Mouse (Mus musculus): ENCODE measurements at regions not wholly inside any gene's neighbourhood (a gene's known extent, or its start where the extent isn't known, plus 50 kb on each side); places are given as distances from the start of the nearest gene placed in this dataset.

GRCm38 (mm10) chr3:9117913-9118312 is 492.0 kb downstream of the Zfp704 start:
- WGBS = 84% methylated on average over 3 of the region's 3 CpGs
- H3K4me1 ChIP-seq (ENCODE audit: control insufficient read depth, insufficient read depth, low read length) = no peaks in the 10 kb centered on the region

DNA sequence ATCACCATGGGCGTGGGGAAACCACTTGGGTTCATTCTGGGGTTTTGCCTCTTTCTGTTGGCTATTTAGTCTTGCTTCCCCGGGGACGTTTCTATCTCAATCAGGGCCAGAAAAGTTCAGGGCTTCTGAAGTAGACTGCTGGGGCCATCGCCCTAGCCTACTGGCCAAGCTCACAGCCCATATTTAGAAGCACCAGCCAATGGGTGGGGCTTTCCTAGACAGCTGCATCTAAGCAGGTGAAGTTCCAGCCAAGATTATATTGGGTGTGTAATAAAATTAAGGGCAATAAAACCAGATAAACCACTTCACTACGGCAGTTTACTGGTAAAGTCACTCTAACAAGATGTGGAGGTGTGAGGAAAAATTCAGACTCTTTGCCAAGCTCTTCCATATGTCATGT is 496.5 kb downstream of the Zfp704 start:
- ATAC-seq (ENCODE audit: insufficient read depth, low FRiP score, low TSS enrichment) (no peak), DNase-seq (ENCODE audit: low spot score) (no peak)
- 78% methylated on average over 5 of the region's 5 CpGs for WGBS
- Histone ChIP-seq H3K36me3 (ENCODE audit: control insufficient read depth, insufficient read depth, low read length) (no peaks in the 10 kb centered on the region), H3K9ac (ENCODE audit: low read length) (no peak overlapping the region), H3K27ac (ENCODE audit: low read depth, low read length) (no peak overlapping the region), H3K9me3 (ENCODE audit: control insufficient read depth, low read length) (no peaks in the 10 kb centered on the region), H3K27me3 (ENCODE audit: control insufficient read depth, insufficient read depth, low read length) (no peaks in the 10 kb centered on the region), H3K4me1 (ENCODE audit: control insufficient read depth, insufficient read depth, low read length) (no peaks in the 10 kb centered on the region), H3K4me3 (ENCODE audit: low read depth, low read length) (no peak overlapping the region), H3K4me2 (ENCODE audit: low read depth) (no peak overlapping the region)

More at GRCm38 (mm10) chr3:9117913-9118312, 492.0 kb downstream of the Zfp704 start:
- DNase-seq (ENCODE audit: low spot score) = no peak
- Histone ChIP-seq H3K4me2 (ENCODE audit: low read depth) (no peak overlapping the region), H3K9me3 (ENCODE audit: control insufficient read depth, low read length) (no peaks in the 10 kb centered on the region), H3K9ac (ENCODE audit: low read length) (no peak overlapping the region), H3K36me3 (ENCODE audit: control insufficient read depth, insufficient read depth, low read length) (no peaks in the 10 kb centered on the region), H3K27me3 (ENCODE audit: control insufficient read depth, insufficient read depth, low read length) (no peaks in the 10 kb centered on the region), H3K4me3 (ENCODE audit: low read depth, low read length) (no peak overlapping the region), H3K27ac (ENCODE audit: low read depth, low read length) (no peak overlapping the region)
- ATAC-seq (ENCODE audit: insufficient read depth, low FRiP score, low TSS enrichment) = no peak

- 30% methylated on average over 11 of the region's 11 CpGs for WGBS
- H3K9ac ChIP-seq (ENCODE audit: low read length) = no peak overlapping the region
- ATAC-seq (ENCODE audit: insufficient read depth, low FRiP score, low TSS enrichment) (no peak), DNase-seq (ENCODE audit: low spot score) (peak; percentile 17)
- no peak overlapping the region for H3K27ac ChIP-seq (ENCODE audit: low read depth, low read length)
- H3K36me3 ChIP-seq (ENCODE audit: control insufficient read depth, insufficient read depth, low read length) = no peaks in the 10 kb centered on the region
- H3K4me2 ChIP-seq (ENCODE audit: low read depth) = no peak overlapping the region
- no peaks in the 10 kb centered on the region for H3K27me3 ChIP-seq (ENCODE audit: control insufficient read depth, insufficient read depth, low read length)
- no peaks in the 10 kb centered on the region for H3K4me1 ChIP-seq (ENCODE audit: control insufficient read depth, insufficient read depth, low read length)
- no peaks in the 10 kb centered on the region for H3K9me3 ChIP-seq (ENCODE audit: control insufficient read depth, low read length)
- no peak overlapping the region for H3K4me3 ChIP-seq (ENCODE audit: low read depth, low read length)
These were observed 499.1 kb downstream of the Zfp704 start for GRCm38 (mm10) chr3:9110741-9111140.

GRCm38 (mm10) chr3:9109991-9110390 is 499.9 kb downstream of the Zfp704 start:
- H3K4me3 ChIP-seq (ENCODE audit: low read depth, low read length) = no peak overlapping the region
- DNase-seq (ENCODE audit: low spot score) (no peak), ATAC-seq (ENCODE audit: insufficient read depth, low FRiP score, low TSS enrichment) (no peak)
- 47% methylated on average over 8 of the region's 8 CpGs for WGBS
- no peak overlapping the region for H3K27ac ChIP-seq (ENCODE audit: low read depth, low read length)
- no peaks in the 10 kb centered on the region for H3K4me1 ChIP-seq (ENCODE audit: control insufficient read depth, insufficient read depth, low read length)
- H3K4me2 ChIP-seq (ENCODE audit: low read depth) = no peak overlapping the region
- no peaks in the 10 kb centered on the region for H3K9me3 ChIP-seq (ENCODE audit: control insufficient read depth, low read length)
- H3K9ac ChIP-seq (ENCODE audit: low read length) = no peak overlapping the region
- H3K27me3 ChIP-seq (ENCODE audit: control insufficient read depth, insufficient read depth, low read length) = no peaks in the 10 kb centered on the region
- H3K36me3 ChIP-seq (ENCODE audit: control insufficient read depth, insufficient read depth, low read length) = no peaks in the 10 kb centered on the region

DNA sequence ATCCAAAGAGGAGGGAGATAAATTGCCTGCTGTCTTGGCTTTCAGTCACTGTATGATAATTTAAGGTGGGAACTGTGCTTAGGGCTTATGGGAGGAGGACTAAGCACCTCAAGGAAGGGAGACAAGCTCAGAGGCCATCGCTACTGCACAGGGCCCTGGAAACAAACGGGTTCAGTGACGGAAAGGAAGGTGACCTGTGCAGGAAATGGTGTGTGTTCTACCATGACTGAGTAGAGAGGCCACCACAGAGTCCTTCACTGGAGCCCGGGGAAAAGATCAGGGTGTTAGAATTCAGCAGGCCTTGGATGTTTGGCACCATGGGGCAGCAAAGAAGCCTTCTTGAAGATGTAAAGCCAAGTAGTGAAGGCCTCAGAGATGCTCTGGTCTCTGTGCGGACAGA is 500.4 kb downstream of the Zfp704 start:
- Histone ChIP-seq H3K4me3 (ENCODE audit: low read depth, low read length) (no peak overlapping the region), H3K27ac (ENCODE audit: low read depth, low read length) (no peak overlapping the region), H3K4me1 (ENCODE audit: control insufficient read depth, insufficient read depth, low read length) (no peaks in the 10 kb centered on the region), H3K36me3 (ENCODE audit: control insufficient read depth, insufficient read depth, low read length) (no peaks in the 10 kb centered on the region), H3K9ac (ENCODE audit: low read length) (no peak overlapping the region), H3K27me3 (ENCODE audit: control insufficient read depth, insufficient read depth, low read length) (no peaks in the 10 kb centered on the region), H3K4me2 (ENCODE audit: low read depth) (no peak overlapping the region), H3K9me3 (ENCODE audit: control insufficient read depth, low read length) (no peaks in the 10 kb centered on the region)
- ATAC-seq (ENCODE audit: insufficient read depth, low FRiP score, low TSS enrichment) = no peak
- DNase-seq (ENCODE audit: low spot score) = no peak
- 84% methylated on average over 5 of the region's 5 CpGs for WGBS

- no peaks in the 10 kb centered on the region for H3K27me3 ChIP-seq (ENCODE audit: control insufficient read depth, insufficient read depth, low read length)
- DNase-seq (ENCODE audit: low spot score) = no peak
- no peak for ATAC-seq (ENCODE audit: insufficient read depth, low FRiP score, low TSS enrichment)
- H3K27ac ChIP-seq (ENCODE audit: low read depth, low read length) = no peak overlapping the region
- H3K4me3 ChIP-seq (ENCODE audit: low read depth, low read length) = no peak overlapping the region
- no peaks in the 10 kb centered on the region for H3K9me3 ChIP-seq (ENCODE audit: control insufficient read depth, low read length)
- H3K4me2 ChIP-seq (ENCODE audit: low read depth) = no peak overlapping the region
- H3K4me1 ChIP-seq (ENCODE audit: control insufficient read depth, insufficient read depth, low read length) = no peaks in the 10 kb centered on the region
- no peak overlapping the region for H3K9ac ChIP-seq (ENCODE audit: low read length)
- 76% methylated on average over 15 of the region's 15 CpGs for WGBS
- no peaks in the 10 kb centered on the region for H3K36me3 ChIP-seq (ENCODE audit: control insufficient read depth, insufficient read depth, low read length)
These were observed 502.0 kb downstream of the Zfp704 start for GRCm38 (mm10) chr3:9107766-9108410.

GRCm38 (mm10) chr3:9105191-9105926 is 504.5 kb downstream of the Zfp704 start:
- Histone ChIP-seq H3K4me3 (ENCODE audit: low read depth, low read length) (no peak overlapping the region), H3K4me1 (ENCODE audit: control insufficient read depth, insufficient read depth, low read length) (no peaks in the 10 kb centered on the region), H3K27me3 (ENCODE audit: control insufficient read depth, insufficient read depth, low read length) (no peaks in the 10 kb centered on the region), H3K27ac (ENCODE audit: low read depth, low read length) (no peak overlapping the region), H3K36me3 (ENCODE audit: control insufficient read depth, insufficient read depth, low read length) (no peaks in the 10 kb centered on the region), H3K9ac (ENCODE audit: low read length) (no peak overlapping the region), H3K4me2 (ENCODE audit: low read depth) (no peak overlapping the region), H3K9me3 (ENCODE audit: control insufficient read depth, low read length) (no peaks in the 10 kb centered on the region)
- DNase-seq (ENCODE audit: low spot score) (no peak), ATAC-seq (ENCODE audit: insufficient read depth, low FRiP score, low TSS enrichment) (no peak)
- 75% methylated on average over 8 of the region's 8 CpGs for WGBS

- no peaks in the 10 kb centered on the region for H3K27me3 ChIP-seq (ENCODE audit: control insufficient read depth, insufficient read depth, low read length)
- no peak for ATAC-seq (ENCODE audit: insufficient read depth, low FRiP score, low TSS enrichment)
- no peak overlapping the region for H3K4me3 ChIP-seq (ENCODE audit: low read depth, low read length)
- H3K9me3 ChIP-seq (ENCODE audit: control insufficient read depth, low read length) = no peaks in the 10 kb centered on the region
- no peak overlapping the region for H3K4me2 ChIP-seq (ENCODE audit: low read depth)
- no peak overlapping the region for H3K9ac ChIP-seq (ENCODE audit: low read length)
- H3K4me1 ChIP-seq (ENCODE audit: control insufficient read depth, insufficient read depth, low read length) = no peaks in the 10 kb centered on the region
- DNase-seq (ENCODE audit: low spot score) = no peak
- no peak overlapping the region for H3K27ac ChIP-seq (ENCODE audit: low read depth, low read length)
- WGBS = 82% methylated on average over 6 of the region's 6 CpGs
- H3K36me3 ChIP-seq (ENCODE audit: control insufficient read depth, insufficient read depth, low read length) = no peaks in the 10 kb centered on the region
These were observed 506.4 kb downstream of the Zfp704 start for GRCm38 (mm10) chr3:9103456-9103855.

DNA sequence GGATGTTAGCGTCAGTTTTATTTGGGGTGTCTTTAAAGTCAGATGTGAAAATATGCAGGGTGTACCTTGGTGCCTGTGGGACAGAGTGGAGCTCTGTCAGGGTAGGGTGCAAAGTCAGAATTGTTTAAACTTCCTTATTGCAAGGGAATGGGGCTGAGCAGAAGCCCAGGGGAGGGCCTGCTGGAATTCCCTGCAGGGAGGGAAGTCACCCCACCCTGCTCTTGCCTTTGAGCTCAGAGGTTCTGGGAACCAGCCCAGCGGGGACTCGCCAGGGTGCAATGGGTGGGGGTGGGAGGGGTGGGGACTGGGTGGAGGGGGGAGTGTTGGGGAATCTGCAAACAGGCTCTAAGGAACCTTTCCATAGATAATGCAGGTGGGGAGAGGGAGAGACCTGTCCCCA is 508.6 kb downstream of the Zfp704 start:
- Histone ChIP-seq H3K4me3 (ENCODE audit: low read depth, low read length) (no peak overlapping the region), H3K9me3 (ENCODE audit: control insufficient read depth, low read length) (no peaks in the 10 kb centered on the region), H3K9ac (ENCODE audit: low read length) (no peak overlapping the region), H3K4me1 (ENCODE audit: control insufficient read depth, insufficient read depth, low read length) (no peaks in the 10 kb centered on the region), H3K27me3 (ENCODE audit: control insufficient read depth, insufficient read depth, low read length) (no peaks in the 10 kb centered on the region), H3K27ac (ENCODE audit: low read depth, low read length) (no peak overlapping the region), H3K36me3 (ENCODE audit: control insufficient read depth, insufficient read depth, low read length) (no peaks in the 10 kb centered on the region), H3K4me2 (ENCODE audit: low read depth) (no peak overlapping the region)
- DNase-seq (ENCODE audit: low spot score) (no peak), ATAC-seq (ENCODE audit: insufficient read depth, low FRiP score, low TSS enrichment) (no peak)
- 58% methylated on average over 3 of the region's 3 CpGs for WGBS
